Mouse (Mus musculus): ENCODE results near the gene Hdac9. TPM values are rescaled to one million over a fixed set of nuclear protein-coding genes. Genes with fewer than 3 reads are reported as not detected.

The Hdac9 gene
- polyA plus RNA-seq, 1 experiment from 2014 or later = 3.3 TPM

DNA sequence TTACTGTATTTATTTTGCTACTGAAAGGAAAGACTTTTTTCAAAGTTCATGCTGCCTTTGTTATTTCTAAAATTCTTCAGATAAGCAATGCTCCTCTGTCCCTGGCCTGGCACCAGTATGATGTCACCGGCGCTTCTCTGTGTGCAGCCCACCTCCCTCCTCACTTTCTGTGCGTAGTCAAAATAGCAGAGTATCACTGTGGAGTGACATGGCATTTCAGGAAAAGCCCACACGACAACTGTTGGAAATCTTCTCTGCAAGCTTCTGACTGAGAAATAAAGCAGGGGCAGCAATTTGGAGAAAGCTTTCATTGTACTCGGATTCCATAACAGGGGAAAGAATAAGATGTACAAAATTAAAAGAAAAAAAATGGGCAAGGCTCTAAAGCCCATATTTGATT lies 302.1 kb downstream of the Hdac9 start:
- Histone ChIP-seq H3K4me3 (replicated peaks; ENCODE audit: low read depth, low read length) (no peak overlapping the region), H3K36me3 (ENCODE audit: insufficient read depth, low read length) (no peaks in the 10 kb centered on the region), H3K27ac (no peak overlapping the region), H3K4me1 (replicated peaks; ENCODE audit: insufficient read depth, low read length) (no peaks in the 10 kb centered on the region), H3K9me3 (replicated peaks; ENCODE audit: low read length) (no peaks in the 10 kb centered on the region), H3K27me3 (ENCODE audit: insufficient read depth, low read length) (no peaks in the 10 kb centered on the region), H3K9ac (ENCODE audit: low read depth, low read length) (no peak overlapping the region), H3K4me2 (ENCODE audit: low read length) (no peak overlapping the region)
- DNase-seq (ENCODE audit: low spot score) (no peak), ATAC-seq (replicated peaks; ENCODE audit: low FRiP score, low read depth) (no peak)
- 85% methylated on average over 5 of the region's 5 CpGs for WGBS
- TF ChIP-seq CTCF (IDR thresholded peaks at IDR 0.05; ENCODE audit: low read depth) = no peak

GRCm38 (mm10) chr12:34612511-34612910 lies 304.4 kb downstream of the Hdac9 start:
- ATAC-seq (replicated peaks; ENCODE audit: low FRiP score, low read depth) (no peak), DNase-seq (ENCODE audit: low spot score) (no peak)
- Histone ChIP-seq H3K27ac (no peak overlapping the region), H3K9me3 (replicated peaks; ENCODE audit: low read length) (no peaks in the 10 kb centered on the region), H3K4me1 (replicated peaks; ENCODE audit: insufficient read depth, low read length) (no peaks in the 10 kb centered on the region), H3K4me3 (replicated peaks; ENCODE audit: low read depth, low read length) (no peak overlapping the region), H3K4me2 (ENCODE audit: low read length) (no peak overlapping the region), H3K27me3 (ENCODE audit: insufficient read depth, low read length) (no peaks in the 10 kb centered on the region), H3K36me3 (ENCODE audit: insufficient read depth, low read length) (no peaks in the 10 kb centered on the region), H3K9ac (ENCODE audit: low read depth, low read length) (no peak overlapping the region)
- 89% methylated on average over 3 of the region's 3 CpGs for WGBS
- TF ChIP-seq CTCF (IDR thresholded peaks at IDR 0.05; ENCODE audit: low read depth) = no peak

- H3K36me3 ChIP-seq (ENCODE audit: insufficient read depth, low read length) = no peaks in the 10 kb centered on the region
- H3K27ac ChIP-seq = no peak overlapping the region
- no peak overlapping the region for H3K9ac ChIP-seq (ENCODE audit: low read depth, low read length)
- ATAC-seq (replicated peaks; ENCODE audit: low FRiP score, low read depth) = no peak
- no peak for DNase-seq (ENCODE audit: low spot score)
- no peak for TF ChIP-seq CTCF (IDR thresholded peaks at IDR 0.05; ENCODE audit: low read depth)
- 74% methylated on average over 4 of the region's 4 CpGs for WGBS
- H3K4me2 ChIP-seq (ENCODE audit: low read length) = no peak overlapping the region
- no peaks in the 10 kb centered on the region for H3K27me3 ChIP-seq (ENCODE audit: insufficient read depth, low read length)
- no peak overlapping the region for H3K4me3 ChIP-seq (replicated peaks; ENCODE audit: low read depth, low read length)
- H3K9me3 ChIP-seq (replicated peaks; ENCODE audit: low read length) = no peaks in the 10 kb centered on the region
- H3K4me1 ChIP-seq (replicated peaks; ENCODE audit: insufficient read depth, low read length) = no peaks in the 10 kb centered on the region
Measured at GRCm38 (mm10) chr12:34604521-34604920, 312.4 kb downstream of the Hdac9 start.

DNA sequence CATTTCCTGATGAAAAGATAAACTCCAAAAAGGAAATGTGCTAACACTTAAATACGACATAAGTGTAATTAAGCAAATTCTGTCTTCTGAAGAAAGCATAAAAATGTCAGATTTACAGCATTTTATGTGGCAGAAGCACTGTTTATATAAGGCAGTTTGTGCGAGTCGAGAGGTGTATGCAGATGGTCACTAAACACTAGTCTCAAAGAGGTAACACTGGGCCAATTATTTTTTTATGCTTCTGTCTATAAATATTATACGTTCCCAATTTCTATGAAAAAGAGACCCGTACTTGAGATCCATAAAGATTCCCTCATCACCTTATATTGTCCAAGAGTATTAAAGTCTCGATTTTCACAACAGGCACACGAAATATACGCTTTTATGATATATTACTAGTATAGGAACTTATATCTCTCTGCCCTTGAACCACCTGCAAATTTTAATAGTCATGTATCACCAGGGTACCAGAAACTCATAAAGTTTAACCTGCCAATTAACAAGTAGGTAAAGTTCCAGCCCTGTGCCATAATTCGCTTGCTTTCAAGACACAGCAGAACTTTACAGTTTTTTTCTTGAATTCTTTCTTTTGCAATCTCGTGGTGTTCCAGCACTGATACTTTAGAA lies 322.6 kb downstream of the Hdac9 start:
- 58% methylated on average over 10 of the region's 10 CpGs for WGBS
- no peak overlapping the region for H3K4me2 ChIP-seq (ENCODE audit: low read length)
- no peaks in the 10 kb centered on the region for H3K27me3 ChIP-seq (ENCODE audit: insufficient read depth, low read length)
- no peaks in the 10 kb centered on the region for H3K9me3 ChIP-seq (replicated peaks; ENCODE audit: low read length)
- no peak overlapping the region for H3K27ac ChIP-seq
- no peak for TF ChIP-seq CTCF (IDR thresholded peaks at IDR 0.05; ENCODE audit: low read depth)
- ATAC-seq (replicated peaks; ENCODE audit: low FRiP score, low read depth) (no peak), DNase-seq (ENCODE audit: low spot score) (no peak)
- no peaks in the 10 kb centered on the region for H3K4me1 ChIP-seq (replicated peaks; ENCODE audit: insufficient read depth, low read length)
- no peak overlapping the region for H3K4me3 ChIP-seq (replicated peaks; ENCODE audit: low read depth, low read length)
- H3K36me3 ChIP-seq (ENCODE audit: insufficient read depth, low read length) = no peaks in the 10 kb centered on the region
- no peak overlapping the region for H3K9ac ChIP-seq (ENCODE audit: low read depth, low read length)

DNA sequence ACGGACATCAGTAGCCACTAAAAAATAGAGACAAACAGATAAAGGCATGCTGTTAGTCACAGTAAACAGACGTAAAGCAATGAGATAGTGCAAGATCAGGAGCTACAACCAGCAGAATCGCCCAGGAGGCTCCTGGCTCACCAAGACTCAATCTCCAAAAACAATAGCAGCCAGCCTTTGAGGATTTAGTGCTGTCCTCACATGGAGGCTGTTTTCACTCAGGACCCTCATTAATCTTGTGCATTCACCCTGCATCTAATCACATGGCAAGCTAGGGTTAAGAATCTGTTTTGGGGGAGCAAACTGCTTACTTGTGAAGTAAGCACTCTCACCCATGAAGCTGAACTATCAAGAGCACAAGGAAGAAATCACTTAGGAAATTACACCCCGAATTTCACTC lies 329.7 kb downstream of the Hdac9 start:
- TF ChIP-seq CTCF (IDR thresholded peaks at IDR 0.05; ENCODE audit: low read depth) = no peak
- H3K27me3 ChIP-seq (ENCODE audit: insufficient read depth, low read length) = no peaks in the 10 kb centered on the region
- ATAC-seq (replicated peaks; ENCODE audit: low FRiP score, low read depth) (no peak), DNase-seq (ENCODE audit: low spot score) (no peak)
- no peaks in the 10 kb centered on the region for H3K9me3 ChIP-seq (replicated peaks; ENCODE audit: low read length)
- H3K9ac ChIP-seq (ENCODE audit: low read depth, low read length) = no peak overlapping the region
- no peaks in the 10 kb centered on the region for H3K4me1 ChIP-seq (replicated peaks; ENCODE audit: insufficient read depth, low read length)
- H3K27ac ChIP-seq = no peak overlapping the region
- no peaks in the 10 kb centered on the region for H3K36me3 ChIP-seq (ENCODE audit: insufficient read depth, low read length)
- 46% methylated on average over 4 of the region's 4 CpGs for WGBS
- H3K4me3 ChIP-seq (replicated peaks; ENCODE audit: low read depth, low read length) = no peak overlapping the region
- no peak overlapping the region for H3K4me2 ChIP-seq (ENCODE audit: low read length)

GRCm38 (mm10) chr12:34582522-34582921 lies 334.4 kb downstream of the Hdac9 start:
- Histone ChIP-seq H3K9ac (ENCODE audit: low read depth, low read length) (no peak overlapping the region), H3K27me3 (ENCODE audit: insufficient read depth, low read length) (no peaks in the 10 kb centered on the region), H3K4me1 (replicated peaks; ENCODE audit: insufficient read depth, low read length) (no peaks in the 10 kb centered on the region), H3K9me3 (replicated peaks; ENCODE audit: low read length) (no peaks in the 10 kb centered on the region), H3K4me3 (replicated peaks; ENCODE audit: low read depth, low read length) (no peak overlapping the region), H3K27ac (no peak overlapping the region), H3K4me2 (ENCODE audit: low read length) (no peak overlapping the region), H3K36me3 (ENCODE audit: insufficient read depth, low read length) (no peaks in the 10 kb centered on the region)
- 89% methylated on average over 4 of the region's 4 CpGs for WGBS
- no peak for TF ChIP-seq CTCF (IDR thresholded peaks at IDR 0.05; ENCODE audit: low read depth)
- ATAC-seq (replicated peaks; ENCODE audit: low FRiP score, low read depth) = no peak
- DNase-seq (ENCODE audit: low spot score) = no peak

DNA sequence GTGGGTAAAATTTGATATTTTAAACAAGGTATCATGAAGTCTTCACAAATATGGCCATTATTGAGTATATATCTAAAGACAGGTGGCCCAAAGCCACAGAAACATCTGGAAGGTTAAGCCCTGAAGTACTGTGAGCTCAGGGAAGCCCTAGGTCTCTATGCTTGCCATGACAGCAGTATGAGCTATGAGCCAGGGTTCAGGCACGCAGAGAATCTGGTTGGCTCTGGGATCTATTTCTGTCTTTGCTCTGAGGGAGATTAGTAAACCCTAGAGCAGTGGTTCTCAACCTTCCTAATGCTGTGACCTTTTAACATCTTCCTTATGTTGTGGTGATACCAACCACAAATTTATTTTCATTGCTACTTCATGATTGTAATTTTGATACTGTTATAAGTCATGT lies 337.7 kb downstream of the Hdac9 start:
- H3K9ac ChIP-seq (ENCODE audit: low read depth, low read length) = no peak overlapping the region
- no peaks in the 10 kb centered on the region for H3K9me3 ChIP-seq (replicated peaks; ENCODE audit: low read length)
- WGBS = 62% methylated on average over 1 of the region's 1 CpGs
- H3K27me3 ChIP-seq (ENCODE audit: insufficient read depth, low read length) = no peaks in the 10 kb centered on the region
- no peak overlapping the region for H3K27ac ChIP-seq
- DNase-seq (ENCODE audit: low spot score) (no peak), ATAC-seq (replicated peaks; ENCODE audit: low FRiP score, low read depth) (no peak)
- H3K4me2 ChIP-seq (ENCODE audit: low read length) = no peak overlapping the region
- H3K4me1 ChIP-seq (replicated peaks; ENCODE audit: insufficient read depth, low read length) = no peaks in the 10 kb centered on the region
- no peak for TF ChIP-seq CTCF (IDR thresholded peaks at IDR 0.05; ENCODE audit: low read depth)
- no peaks in the 10 kb centered on the region for H3K36me3 ChIP-seq (ENCODE audit: insufficient read depth, low read length)
- no peak overlapping the region for H3K4me3 ChIP-seq (replicated peaks; ENCODE audit: low read depth, low read length)
